Mouse (Mus musculus): ENCODE measurements around the gene B830017H08Rik. TPM values are rescaled to one million over a fixed set of nuclear protein-coding genes. Genes with fewer than 3 reads are reported as not detected.

B830017H08Rik gene
- polyA plus RNA-seq, 1 experiment from 2014 or later = 1.0 TPM

GRCm38 (mm10) chr16:17838051-17838450 is 5.1 kb downstream of the B830017H08Rik start, which contains the start of gene Car15:
Gene Car15, minus strand, starts transcription at chr16:17838364.
- Histone ChIP-seq H3K36me3 (peaks cover 41% of the 10 kb centered on the region), H3K27ac (no peak within 1 kb of the TSS), H3K4me2 (replicated peaks) (no peak within 1 kb of the TSS), H3K9ac (no peak within 1 kb of the TSS), H3K4me3 (no peak within 1 kb of the TSS), H3K4me1 (peaks cover 12% of the 10 kb centered on the region), H3K9me3 (replicated peaks) (no peaks in the 10 kb centered on the region), H3K27me3 (peaks cover 48% of the 10 kb centered on the region)
- 83% methylated on average over 6 of the region's 6 CpGs for WGBS
- no peak for ATAC-seq (ENCODE audit: low FRiP score)

GRCm38 (mm10) chr16:17839976-17840375 is 7.1 kb downstream of the B830017H08Rik start:
- Histone ChIP-seq H3K9ac (no peak overlapping the region), H3K4me2 (replicated peaks) (no peak overlapping the region), H3K36me3 (peaks cover 61% of the 10 kb centered on the region), H3K4me1 (no peaks in the 10 kb centered on the region), H3K9me3 (replicated peaks) (no peaks in the 10 kb centered on the region), H3K4me3 (no peak overlapping the region), H3K27me3 (peaks cover 30% of the 10 kb centered on the region), H3K27ac (no peak overlapping the region)
- WGBS = 91% methylated on average over 4 of the region's 4 CpGs
- ATAC-seq (ENCODE audit: low FRiP score) = no peak

- Histone ChIP-seq H3K27me3 (peaks cover 5% of the 10 kb centered on the region), H3K4me2 (replicated peaks) (no peak overlapping the region), H3K36me3 (peaks cover 85% of the 10 kb centered on the region), H3K9me3 (replicated peaks) (no peaks in the 10 kb centered on the region), H3K9ac (no peak overlapping the region), H3K27ac (no peak overlapping the region), H3K4me1 (no peaks in the 10 kb centered on the region), H3K4me3 (no peak overlapping the region)
- 94% methylated on average over 7 of the region's 7 CpGs for WGBS
- ATAC-seq (ENCODE audit: low FRiP score) = no peak
Observed at GRCm38 (mm10) chr16:17842437-17842836, 9.5 kb downstream of the B830017H08Rik start.

- Histone ChIP-seq H3K36me3 (peaks cover 92% of the 10 kb centered on the region), H3K9ac (no peak overlapping the region), H3K9me3 (replicated peaks) (no peaks in the 10 kb centered on the region), H3K27me3 (no peaks in the 10 kb centered on the region), H3K4me2 (replicated peaks) (no peak overlapping the region), H3K27ac (no peak overlapping the region), H3K4me3 (no peak overlapping the region), H3K4me1 (no peaks in the 10 kb centered on the region)
- no peak for ATAC-seq (ENCODE audit: low FRiP score)
- 93% methylated on average over 10 of the region's 10 CpGs for WGBS
Observed at GRCm38 (mm10) chr16:17843701-17844365, 10.9 kb downstream of the B830017H08Rik start.

- peaks cover 90% of the 10 kb centered on the region for H3K36me3 ChIP-seq
- no peaks in the 10 kb centered on the region for H3K9me3 ChIP-seq (replicated peaks)
- 0 out of 2 replicates have a peak, but pooled peaks have one; percentile 11 for ATAC-seq (ENCODE audit: low FRiP score)
- H3K4me3 ChIP-seq = no peak overlapping the region
- H3K27ac ChIP-seq = 0 out of 2 replicates have a peak overlapping the region, but pooled peaks have one; percentile 8
- H3K27me3 ChIP-seq = no peaks in the 10 kb centered on the region
- 94% methylated on average over 6 of the region's 6 CpGs for WGBS
- no peak overlapping the region for H3K9ac ChIP-seq
- no peaks in the 10 kb centered on the region for H3K4me1 ChIP-seq
- H3K4me2 ChIP-seq (replicated peaks) = no peak overlapping the region
Observed at GRCm38 (mm10) chr16:17848431-17848830, 15.5 kb downstream of the B830017H08Rik start.

GRCm38 (mm10) chr16:17848928-17849327 is 16.0 kb downstream of the B830017H08Rik start:
- Histone ChIP-seq H3K27me3 (no peaks in the 10 kb centered on the region), H3K4me2 (replicated peaks) (no peak overlapping the region), H3K36me3 (peaks cover 88% of the 10 kb centered on the region), H3K27ac (0 out of 2 replicates have a peak overlapping the region, but pooled peaks have one; percentile 8), H3K9ac (no peak overlapping the region), H3K4me3 (no peak overlapping the region), H3K4me1 (no peaks in the 10 kb centered on the region), H3K9me3 (replicated peaks) (no peaks in the 10 kb centered on the region)
- WGBS = 29% methylated on average over 1 of the region's 1 CpGs
- ATAC-seq (ENCODE audit: low FRiP score) = 0 out of 2 replicates have a peak, but pooled peaks have one; percentile 38

GRCm38 (mm10) chr16:17849486-17849885 is 16.6 kb downstream of the B830017H08Rik start:
- Histone ChIP-seq H3K4me3 (no peak overlapping the region), H3K27ac (no peak overlapping the region), H3K36me3 (peaks cover 88% of the 10 kb centered on the region), H3K27me3 (no peaks in the 10 kb centered on the region), H3K9ac (no peak overlapping the region), H3K4me2 (replicated peaks) (no peak overlapping the region), H3K9me3 (replicated peaks) (no peaks in the 10 kb centered on the region), H3K4me1 (no peaks in the 10 kb centered on the region)
- ATAC-seq (ENCODE audit: low FRiP score) = no peak
- 85% methylated on average over 6 of the region's 6 CpGs for WGBS

GRCm38 (mm10) chr16:17851331-17851730 is 18.4 kb downstream of the B830017H08Rik start:
- 96% methylated on average over 5 of the region's 5 CpGs for WGBS
- ATAC-seq (ENCODE audit: low FRiP score) = no peak
- Histone ChIP-seq H3K4me2 (replicated peaks) (no peak overlapping the region), H3K4me1 (no peaks in the 10 kb centered on the region), H3K4me3 (no peak overlapping the region), H3K36me3 (peaks cover 85% of the 10 kb centered on the region), H3K27ac (no peak overlapping the region), H3K27me3 (no peaks in the 10 kb centered on the region), H3K9ac (no peak overlapping the region), H3K9me3 (replicated peaks) (no peaks in the 10 kb centered on the region)

GRCm38 (mm10) chr16:17851860-17852259 is 18.9 kb downstream of the B830017H08Rik start:
- Histone ChIP-seq H3K36me3 (peaks cover 85% of the 10 kb centered on the region), H3K4me1 (no peaks in the 10 kb centered on the region), H3K9ac (no peak overlapping the region), H3K27me3 (no peaks in the 10 kb centered on the region), H3K27ac (no peak overlapping the region), H3K9me3 (replicated peaks) (no peaks in the 10 kb centered on the region), H3K4me2 (replicated peaks) (no peak overlapping the region), H3K4me3 (no peak overlapping the region)
- no peak for ATAC-seq (ENCODE audit: low FRiP score)
- 100% methylated on average over 1 of the region's 1 CpGs for WGBS

GRCm38 (mm10) chr16:17853263-17853662 is 20.3 kb downstream of the B830017H08Rik start:
- H3K27me3 ChIP-seq = no peaks in the 10 kb centered on the region
- peaks cover 87% of the 10 kb centered on the region for H3K36me3 ChIP-seq
- 94% methylated on average over 2 of the region's 2 CpGs for WGBS
- no peak overlapping the region for H3K9ac ChIP-seq
- no peaks in the 10 kb centered on the region for H3K9me3 ChIP-seq (replicated peaks)
- ATAC-seq (ENCODE audit: low FRiP score) = no peak
- H3K4me1 ChIP-seq = no peaks in the 10 kb centered on the region
- no peak overlapping the region for H3K4me2 ChIP-seq (replicated peaks)
- H3K27ac ChIP-seq = no peak overlapping the region
- no peak overlapping the region for H3K4me3 ChIP-seq

GRCm38 (mm10) chr16:17857157-17857556 is 24.2 kb downstream of the B830017H08Rik start:
- Histone ChIP-seq H3K27ac (no peak overlapping the region), H3K4me3 (no peak overlapping the region), H3K4me1 (no peaks in the 10 kb centered on the region), H3K4me2 (replicated peaks) (no peak overlapping the region), H3K27me3 (no peaks in the 10 kb centered on the region), H3K36me3 (peaks cover 77% of the 10 kb centered on the region), H3K9me3 (replicated peaks) (no peaks in the 10 kb centered on the region), H3K9ac (no peak overlapping the region)
- ATAC-seq (ENCODE audit: low FRiP score) = no peak
- 95% methylated on average over 7 of the region's 7 CpGs for WGBS

- Histone ChIP-seq H3K27me3 (no peaks in the 10 kb centered on the region), H3K4me2 (replicated peaks) (no peak overlapping the region), H3K4me3 (no peak overlapping the region), H3K9ac (no peak overlapping the region), H3K9me3 (replicated peaks) (no peaks in the 10 kb centered on the region), H3K36me3 (peaks cover 66% of the 10 kb centered on the region), H3K27ac (no peak overlapping the region), H3K4me1 (no peaks in the 10 kb centered on the region)
- ATAC-seq (ENCODE audit: low FRiP score) = no peak
Observed at GRCm38 (mm10) chr16:17858592-17858991, 25.7 kb downstream of the B830017H08Rik start.

- H3K27ac ChIP-seq = no peak overlapping the region
- peaks cover 29% of the 10 kb centered on the region for H3K36me3 ChIP-seq
- H3K27me3 ChIP-seq = no peaks in the 10 kb centered on the region
- H3K4me1 ChIP-seq = no peaks in the 10 kb centered on the region
- no peak for ATAC-seq (ENCODE audit: low FRiP score)
- WGBS = 94% methylated on average over 2 of the region's 2 CpGs
- H3K9me3 ChIP-seq (replicated peaks) = no peaks in the 10 kb centered on the region
- H3K4me2 ChIP-seq (replicated peaks) = no peak overlapping the region
- H3K9ac ChIP-seq = no peak overlapping the region
- no peak overlapping the region for H3K4me3 ChIP-seq
Observed at GRCm38 (mm10) chr16:17865293-17865692, 32.4 kb downstream of the B830017H08Rik start.
